Mouse (Mus musculus): ENCODE results near the gene Klf7. TPM values are rescaled to one million over a fixed set of nuclear protein-coding genes. Genes with fewer than 3 reads are reported as not detected.

Gene Klf7
- total RNA-seq, 1 experiment: 10.8 TPM

DNA sequence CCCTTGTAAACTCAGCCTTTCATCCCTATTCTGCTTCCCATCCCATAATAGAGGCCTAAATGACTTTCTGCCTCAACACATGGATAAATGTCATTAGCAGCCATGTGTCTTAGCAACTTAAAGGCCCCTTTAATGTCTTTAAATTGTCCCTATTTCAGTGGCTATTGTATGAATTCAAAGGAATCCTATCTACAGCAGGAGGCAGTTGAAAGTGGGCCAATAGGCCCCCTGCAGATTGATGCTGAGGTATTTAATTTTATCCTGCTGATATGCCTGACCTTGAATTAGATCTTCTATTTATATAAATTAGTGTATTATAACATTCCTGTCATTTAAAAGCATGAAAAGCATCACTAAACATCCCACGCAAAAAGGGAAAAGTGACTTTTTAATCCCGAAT lies 51.1 kb downstream of the Klf7 start:
- no peak overlapping the region for H3K4me3 ChIP-seq (ENCODE audit: insufficient read depth in 1 of 2, low read depth in 1 of 2, low read length in 2 of 2, poor library complexity in 1 of 2, severe bottlenecking in 1 of 2)
- in situ Hi-C loops (cut with MboI; ENCODE audit: low sequenced_read_pairs in 2 of 2, unreplicated experiment in 2 of 2): no loop called here
- H3K36me3 ChIP-seq (ENCODE audit: control insufficient read depth, insufficient read depth, low read length, poor library complexity, severe bottlenecking): no peaks in the 10 kb centered on the region

GRCm38 (mm10) chr1:64066320-64067254 lies 55.5 kb downstream of the Klf7 start:
- Histone ChIP-seq H3K9ac (ENCODE audit: insufficient read depth, low read depth, low read length, poor library complexity, severe bottlenecking) (no peak overlapping the region), H3K36me3 (ENCODE audit: control insufficient read depth, insufficient read depth, low read length, poor library complexity, severe bottlenecking) (no peaks in the 10 kb centered on the region), H3K9me3 (ENCODE audit: control insufficient read depth, insufficient read depth, low read depth, low read length) (no peaks in the 10 kb centered on the region), H3K27ac (ENCODE audit: insufficient read depth, low read depth, low read length, poor library complexity, severe bottlenecking) (no peak overlapping the region), H3K4me1 (ENCODE audit: control insufficient read depth in 2 of 2, insufficient read depth in 2 of 2, low read length in 2 of 2, poor library complexity in 1 of 2) (no peaks in the 10 kb centered on the region), H3K4me3 (ENCODE audit: insufficient read depth in 1 of 2, low read depth in 1 of 2, low read length in 2 of 2, poor library complexity in 1 of 2, severe bottlenecking in 1 of 2) (no peak overlapping the region)
- no peak for DNase-seq (ENCODE audit: low read depth, low spot score)
- in situ Hi-C loops (cut with MboI; ENCODE audit: low sequenced_read_pairs in 2 of 2, unreplicated experiment in 2 of 2): no loop called here
- TF ChIP-seq HCFC1 (IDR thresholded peaks at IDR 0.05; ENCODE audit: borderline replicate concordance, insufficient read depth, low read length) (no peak), MAFK (IDR thresholded peaks at IDR 0.05; ENCODE audit: insufficient read depth, low read depth, low read length) (no peak), CHD2 (IDR thresholded peaks at IDR 0.05; ENCODE audit: low read depth, low read length) (no peak), ZNF384 (IDR thresholded peaks at IDR 0.05; ENCODE audit: low read depth, low read length) (no peak), ZC3H11A (IDR thresholded peaks at IDR 0.05; ENCODE audit: borderline replicate concordance, low read depth, low read length) (no peak)

More for the DNA sequence above, 51.1 kb downstream of the Klf7 start:
- H3K9ac ChIP-seq (ENCODE audit: insufficient read depth, low read depth, low read length, poor library complexity, severe bottlenecking): no peak overlapping the region
- no peak overlapping the region for H3K27ac ChIP-seq (ENCODE audit: insufficient read depth, low read depth, low read length, poor library complexity, severe bottlenecking)
- no peak for DNase-seq (ENCODE audit: low read depth, low spot score)
- H3K9me3 ChIP-seq (ENCODE audit: control insufficient read depth, insufficient read depth, low read depth, low read length): no peaks in the 10 kb centered on the region
- H3K4me1 ChIP-seq (ENCODE audit: control insufficient read depth in 2 of 2, insufficient read depth in 2 of 2, low read length in 2 of 2, poor library complexity in 1 of 2): no peaks in the 10 kb centered on the region
- TF ChIP-seq HCFC1 (IDR thresholded peaks at IDR 0.05; ENCODE audit: borderline replicate concordance, insufficient read depth, low read length) (no peak), MAFK (IDR thresholded peaks at IDR 0.05; ENCODE audit: insufficient read depth, low read depth, low read length) (no peak), CHD2 (IDR thresholded peaks at IDR 0.05; ENCODE audit: low read depth, low read length) (no peak), ZNF384 (IDR thresholded peaks at IDR 0.05; ENCODE audit: low read depth, low read length) (no peak), ZC3H11A (IDR thresholded peaks at IDR 0.05; ENCODE audit: borderline replicate concordance, low read depth, low read length) (no peak)

DNA sequence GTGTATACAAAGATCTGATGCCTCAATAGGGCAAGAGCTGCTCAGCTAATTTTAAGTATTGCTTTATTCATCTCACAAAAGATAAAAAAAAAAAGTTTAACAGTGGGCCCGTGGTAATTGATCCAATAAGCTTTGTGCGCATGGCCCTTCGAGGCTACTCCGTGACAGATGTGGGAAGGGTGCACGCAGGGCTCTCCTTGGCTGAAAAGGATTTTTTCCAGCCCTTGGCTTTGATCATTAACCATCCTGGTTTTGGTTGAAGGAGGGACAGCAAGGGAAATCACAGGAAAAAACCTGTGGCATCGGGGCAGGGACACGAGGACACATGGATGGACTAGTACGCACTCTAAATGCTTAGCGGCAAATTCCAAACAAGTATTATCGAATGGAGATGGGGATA lies 60.6 kb downstream of the Klf7 start:
- Histone ChIP-seq H3K9me3 (ENCODE audit: control insufficient read depth, insufficient read depth, low read depth, low read length) (no peaks in the 10 kb centered on the region), H3K27ac (ENCODE audit: insufficient read depth, low read depth, low read length, poor library complexity, severe bottlenecking) (no peak overlapping the region), H3K4me1 (ENCODE audit: control insufficient read depth in 2 of 2, insufficient read depth in 2 of 2, low read length in 2 of 2, poor library complexity in 1 of 2) (no peaks in the 10 kb centered on the region), H3K9ac (ENCODE audit: insufficient read depth, low read depth, low read length, poor library complexity, severe bottlenecking) (no peak overlapping the region), H3K4me3 (ENCODE audit: insufficient read depth in 1 of 2, low read depth in 1 of 2, low read length in 2 of 2, poor library complexity in 1 of 2, severe bottlenecking in 1 of 2) (no peak overlapping the region), H3K36me3 (ENCODE audit: control insufficient read depth, insufficient read depth, low read length, poor library complexity, severe bottlenecking) (no peaks in the 10 kb centered on the region; the same call in 1 of the 2 replicates)
- no peak for DNase-seq (ENCODE audit: low read depth, low spot score)
- no peak for TF ChIP-seq CHD2 (IDR thresholded peaks at IDR 0.05; ENCODE audit: low read depth, low read length)
- no peak for TF ChIP-seq ZNF384 (IDR thresholded peaks at IDR 0.05; ENCODE audit: low read depth, low read length)
- no peak for TF ChIP-seq MAFK (IDR thresholded peaks at IDR 0.05; ENCODE audit: insufficient read depth, low read depth, low read length)
- no peak for TF ChIP-seq HCFC1 (IDR thresholded peaks at IDR 0.05; ENCODE audit: borderline replicate concordance, insufficient read depth, low read length)
- no peak for TF ChIP-seq ZC3H11A (IDR thresholded peaks at IDR 0.05; ENCODE audit: borderline replicate concordance, low read depth, low read length)
- in situ Hi-C loops (cut with MboI; ENCODE audit: low sequenced_read_pairs in 2 of 2, unreplicated experiment in 2 of 2): no loop called here

DNA sequence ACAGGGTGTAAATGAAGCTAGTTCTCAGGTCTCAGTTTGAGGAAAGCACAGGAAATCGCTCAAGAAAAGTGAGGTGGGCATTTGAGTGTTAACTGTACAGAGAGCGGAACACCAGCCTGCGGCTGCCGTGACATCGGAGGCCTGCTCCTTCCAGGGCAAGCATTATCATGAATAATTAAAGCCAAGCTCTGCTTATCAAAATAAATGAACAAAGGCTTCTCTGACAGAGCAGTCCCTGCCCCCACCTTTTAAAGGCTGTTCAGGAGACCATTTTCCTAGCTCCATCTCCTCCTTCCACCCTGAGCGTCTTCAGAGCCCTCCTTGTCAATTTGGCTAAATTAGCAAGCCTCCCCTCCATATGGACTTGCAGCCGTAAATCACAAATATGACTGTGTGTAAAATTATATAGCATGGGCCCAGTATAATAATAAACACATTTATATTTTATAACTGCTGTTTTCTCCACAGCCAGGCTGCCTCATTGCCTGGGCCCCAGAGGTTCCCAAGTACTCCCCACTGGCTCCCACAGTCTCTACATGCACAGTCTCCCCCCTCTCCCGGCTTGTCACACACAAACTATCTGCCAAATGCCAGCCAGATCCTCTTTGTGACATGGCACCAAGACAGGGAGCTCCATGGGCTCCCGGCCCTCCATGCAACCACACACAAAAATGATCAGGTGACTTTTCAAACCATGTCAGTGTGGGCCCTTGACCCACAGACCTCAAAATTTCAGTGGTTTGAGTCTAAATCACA lies 61.2 kb downstream of the Klf7 start:
- Histone ChIP-seq H3K36me3 (ENCODE audit: control insufficient read depth, insufficient read depth, low read length, poor library complexity, severe bottlenecking) (no peaks in the 10 kb centered on the region; the same call in 1 of the 2 replicates), H3K4me1 (ENCODE audit: control insufficient read depth in 2 of 2, insufficient read depth in 2 of 2, low read length in 2 of 2, poor library complexity in 1 of 2) (no peaks in the 10 kb centered on the region), H3K9me3 (ENCODE audit: control insufficient read depth, insufficient read depth, low read depth, low read length) (no peaks in the 10 kb centered on the region), H3K4me3 (ENCODE audit: insufficient read depth in 1 of 2, low read depth in 1 of 2, low read length in 2 of 2, poor library complexity in 1 of 2, severe bottlenecking in 1 of 2) (no peak overlapping the region), H3K9ac (ENCODE audit: insufficient read depth, low read depth, low read length, poor library complexity, severe bottlenecking) (no peak overlapping the region), H3K27ac (ENCODE audit: insufficient read depth, low read depth, low read length, poor library complexity, severe bottlenecking) (no peak overlapping the region)
- in situ Hi-C loops (cut with MboI; ENCODE audit: low sequenced_read_pairs in 2 of 2, unreplicated experiment in 2 of 2): no loop called here
- DNase-seq (ENCODE audit: low read depth, low spot score): no peak
- no peak for TF ChIP-seq MAFK (IDR thresholded peaks at IDR 0.05; ENCODE audit: insufficient read depth, low read depth, low read length)
- no peak for TF ChIP-seq ZC3H11A (IDR thresholded peaks at IDR 0.05; ENCODE audit: borderline replicate concordance, low read depth, low read length)
- TF ChIP-seq HCFC1 (IDR thresholded peaks at IDR 0.05; ENCODE audit: borderline replicate concordance, insufficient read depth, low read length): no peak
- no peak for TF ChIP-seq ZNF384 (IDR thresholded peaks at IDR 0.05; ENCODE audit: low read depth, low read length)
- no peak for TF ChIP-seq CHD2 (IDR thresholded peaks at IDR 0.05; ENCODE audit: low read depth, low read length)

All from ES-E14 (cell line).